Mouse (Mus musculus): ENCODE results near the gene Pld4. TPM values are rescaled to one million over a fixed set of nuclear protein-coding genes. Genes with fewer than 3 reads are reported as not detected.
A peak's percentile ranks its signal among the peaks of the same experiment; 100 is the strongest.

Pld4 gene
- polyA plus RNA-seq, 1 experiment from 2014 or later: 7.0 TPM

DNA sequence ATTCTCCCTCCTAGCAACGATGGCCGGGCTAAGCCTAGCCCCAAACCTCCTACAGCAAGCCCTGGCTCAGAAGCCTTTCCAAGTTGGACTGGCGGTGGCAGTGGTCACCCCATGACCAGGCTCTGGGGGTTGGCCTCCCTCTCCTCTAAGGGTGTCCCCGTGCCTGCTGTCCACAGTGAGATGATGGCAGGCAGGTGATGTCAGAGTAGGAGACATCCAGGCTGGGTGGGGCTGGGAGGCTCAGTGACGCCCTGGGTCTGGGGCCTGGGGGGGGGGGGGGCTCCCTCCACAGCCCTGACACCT lies 37.5 kb upstream of the Pld4 start:
- H3K9me3 ChIP-seq (replicated peaks; ENCODE audit: control insufficient read depth, low read length): no peaks in the 10 kb centered on the region
- no peaks in the 10 kb centered on the region for H3K27me3 ChIP-seq (replicated peaks; ENCODE audit: control insufficient read depth, insufficient read depth, low read length)
- peaks cover 8% of the 10 kb centered on the region; the same call in 1 of the 2 replicates for H3K4me1 ChIP-seq (ENCODE audit: control insufficient read depth, insufficient read depth, low read length)
- peak overlapping the region; percentile 92 for H3K4me2 ChIP-seq (ENCODE audit: low read length)
- peaks cover 13% of the 10 kb centered on the region; the same call in 1 of the 2 replicates for H3K36me3 ChIP-seq (ENCODE audit: control insufficient read depth, insufficient read depth, low read length)
- peak; percentile 15; the same call in 1 of the 2 replicates for ATAC-seq
- peak overlapping the region; percentile 79 for H3K4me3 ChIP-seq (ENCODE audit: low read depth, low read length)
- no peak for DNase-seq (ENCODE audit: low spot score)
- H3K9ac ChIP-seq (ENCODE audit: low read length): peak overlapping the region; percentile 86
- 3% methylated on average over 5 of the region's 5 CpGs for WGBS
- H3K27ac ChIP-seq (ENCODE audit: low read depth, low read length): no peak overlapping the region

GRCm38 (mm10) chr12:112723445-112723844 lies 37.0 kb upstream of the Pld4 start:
- peaks cover 8% of the 10 kb centered on the region; the same call in 1 of the 2 replicates for H3K4me1 ChIP-seq (ENCODE audit: control insufficient read depth, insufficient read depth, low read length)
- no peak overlapping the region for H3K27ac ChIP-seq (ENCODE audit: low read depth, low read length)
- DNase-seq (ENCODE audit: low spot score): no peak
- no peaks in the 10 kb centered on the region for H3K27me3 ChIP-seq (replicated peaks; ENCODE audit: control insufficient read depth, insufficient read depth, low read length)
- H3K4me2 ChIP-seq (ENCODE audit: low read length): peak overlapping the region; percentile 92
- H3K4me3 ChIP-seq (ENCODE audit: low read depth, low read length): peak overlapping the region; percentile 79; the same call in 1 of the 2 replicates
- no peak overlapping the region; the same call in 1 of the 2 replicates for H3K9ac ChIP-seq (ENCODE audit: low read length)
- ATAC-seq: no peak
- H3K36me3 ChIP-seq (ENCODE audit: control insufficient read depth, insufficient read depth, low read length): peaks cover 13% of the 10 kb centered on the region; the same call in 1 of the 2 replicates
- WGBS: 88% methylated on average over 6 of the region's 6 CpGs
- no peaks in the 10 kb centered on the region for H3K9me3 ChIP-seq (replicated peaks; ENCODE audit: control insufficient read depth, low read length)

DNA sequence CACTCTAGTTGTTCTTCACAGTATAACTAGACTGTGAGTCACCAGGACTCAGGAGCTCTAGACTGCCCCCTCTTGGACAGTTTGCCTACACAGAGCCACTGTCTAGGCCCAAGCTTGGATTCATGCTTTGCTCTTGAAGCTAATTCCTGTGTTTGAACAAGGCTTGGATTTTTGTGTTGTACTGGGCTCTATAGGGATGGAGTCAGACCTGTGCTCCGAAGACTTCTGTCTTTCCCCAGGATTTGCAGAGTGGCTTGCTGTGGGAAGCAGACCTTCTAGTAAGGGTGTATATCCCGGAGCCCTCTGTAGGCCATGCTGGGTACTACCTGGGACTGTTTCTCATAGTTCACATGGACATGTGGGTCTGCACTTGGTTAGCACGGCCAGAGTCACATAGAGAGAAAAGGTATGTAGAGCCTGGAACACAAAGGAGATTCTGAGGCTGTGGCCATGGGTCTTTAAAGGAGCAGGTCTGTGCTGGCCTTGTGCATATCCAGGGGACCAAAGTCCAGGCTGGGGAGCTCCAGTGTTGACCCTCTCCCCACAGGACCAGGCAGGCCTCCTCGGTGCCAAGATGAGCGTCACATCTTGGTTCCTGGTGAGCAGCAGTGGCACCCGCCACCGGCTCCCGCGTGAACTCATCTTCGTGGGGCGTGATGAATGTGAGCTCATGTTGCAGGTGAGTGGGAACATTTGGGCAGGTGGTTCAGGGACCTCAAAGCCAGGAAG lies 36.2 kb upstream of the Pld4 start:
- Histone ChIP-seq H3K9me3 (replicated peaks; ENCODE audit: control insufficient read depth, low read length) (no peaks in the 10 kb centered on the region), H3K4me3 (ENCODE audit: low read depth, low read length) (no peak overlapping the region), H3K27me3 (replicated peaks; ENCODE audit: control insufficient read depth, insufficient read depth, low read length) (no peaks in the 10 kb centered on the region), H3K9ac (ENCODE audit: low read length) (no peak overlapping the region), H3K36me3 (ENCODE audit: control insufficient read depth, insufficient read depth, low read length) (peaks cover 13% of the 10 kb centered on the region; the same call in 1 of the 2 replicates), H3K4me2 (ENCODE audit: low read length) (no peak overlapping the region), H3K27ac (ENCODE audit: low read depth, low read length) (no peak overlapping the region), H3K4me1 (ENCODE audit: control insufficient read depth, insufficient read depth, low read length) (peaks cover 8% of the 10 kb centered on the region; the same call in 1 of the 2 replicates)
- 77% methylated on average over 11 of the region's 11 CpGs for WGBS
- ATAC-seq: peak; percentile 27; the same call in 1 of the 2 replicates
- DNase-seq (ENCODE audit: low spot score): peak; percentile 76

DNA sequence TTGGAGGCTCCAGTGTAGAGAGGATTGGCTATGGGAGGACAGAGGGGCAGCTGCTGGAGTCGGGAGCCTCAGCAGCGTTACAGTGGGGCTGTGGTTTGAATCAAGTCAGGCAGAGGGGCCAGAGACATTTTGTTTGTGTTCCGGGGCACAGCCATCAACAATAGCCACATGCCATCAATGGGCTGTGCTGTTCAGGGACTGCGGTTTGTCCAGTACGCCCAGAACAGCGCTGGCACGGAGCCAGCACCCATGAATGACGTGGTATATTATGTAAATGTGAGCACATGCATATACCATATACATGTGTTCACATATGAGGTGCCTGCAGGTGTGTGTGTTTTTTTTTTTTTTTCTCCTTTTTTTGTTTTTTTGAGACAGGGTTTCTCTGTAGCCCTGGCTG lies 32.7 kb upstream of the Pld4 start:
- DNase-seq (ENCODE audit: low spot score) (no peak), ATAC-seq (no peak)
- Histone ChIP-seq H3K4me2 (ENCODE audit: low read length) (no peak overlapping the region), H3K4me3 (ENCODE audit: low read depth, low read length) (no peak overlapping the region), H3K27ac (ENCODE audit: low read depth, low read length) (no peak overlapping the region), H3K9me3 (replicated peaks; ENCODE audit: control insufficient read depth, low read length) (no peaks in the 10 kb centered on the region), H3K27me3 (replicated peaks; ENCODE audit: control insufficient read depth, insufficient read depth, low read length) (no peaks in the 10 kb centered on the region), H3K36me3 (ENCODE audit: control insufficient read depth, insufficient read depth, low read length) (peaks cover 31% of the 10 kb centered on the region), H3K9ac (ENCODE audit: low read length) (no peak overlapping the region), H3K4me1 (ENCODE audit: control insufficient read depth, insufficient read depth, low read length) (peaks cover 5% of the 10 kb centered on the region; the same call in 1 of the 2 replicates)
- WGBS: 50% methylated on average over 8 of the region's 8 CpGs

DNA sequence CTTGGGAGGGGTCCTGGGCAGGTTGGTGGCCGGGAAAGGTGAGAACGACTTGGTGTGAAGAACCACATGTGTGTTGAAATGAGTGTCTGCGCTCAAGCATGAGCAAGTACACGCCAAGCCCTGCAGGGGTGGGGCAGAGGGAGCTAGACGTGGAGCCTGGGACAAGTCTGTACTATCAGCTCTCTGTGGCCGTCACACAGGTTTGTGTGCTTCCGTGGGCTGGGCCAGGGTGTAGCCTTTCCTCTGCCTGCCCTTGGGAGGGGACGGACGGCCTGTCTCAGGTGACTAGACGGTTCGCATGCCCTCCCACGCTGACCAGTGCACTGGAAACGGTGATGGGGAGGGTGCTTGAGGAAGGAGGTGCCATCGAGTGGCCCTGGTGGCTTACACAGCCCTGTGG lies 29.6 kb upstream of the Pld4 start:
- H3K4me3 ChIP-seq (ENCODE audit: low read depth, low read length): no peak overlapping the region
- DNase-seq (ENCODE audit: low spot score): no peak
- ATAC-seq: no peak
- no peak overlapping the region for H3K4me2 ChIP-seq (ENCODE audit: low read length)
- no peak overlapping the region for H3K9ac ChIP-seq (ENCODE audit: low read length)
- peaks cover 45% of the 10 kb centered on the region for H3K36me3 ChIP-seq (ENCODE audit: control insufficient read depth, insufficient read depth, low read length)
- H3K9me3 ChIP-seq (replicated peaks; ENCODE audit: control insufficient read depth, low read length): no peaks in the 10 kb centered on the region
- no peak overlapping the region for H3K27ac ChIP-seq (ENCODE audit: low read depth, low read length)
- WGBS: 92% methylated on average over 14 of the region's 14 CpGs
- no peaks in the 10 kb centered on the region for H3K27me3 ChIP-seq (replicated peaks; ENCODE audit: control insufficient read depth, insufficient read depth, low read length)
- H3K4me1 ChIP-seq (ENCODE audit: control insufficient read depth, insufficient read depth, low read length): no peaks in the 10 kb centered on the region

DNA sequence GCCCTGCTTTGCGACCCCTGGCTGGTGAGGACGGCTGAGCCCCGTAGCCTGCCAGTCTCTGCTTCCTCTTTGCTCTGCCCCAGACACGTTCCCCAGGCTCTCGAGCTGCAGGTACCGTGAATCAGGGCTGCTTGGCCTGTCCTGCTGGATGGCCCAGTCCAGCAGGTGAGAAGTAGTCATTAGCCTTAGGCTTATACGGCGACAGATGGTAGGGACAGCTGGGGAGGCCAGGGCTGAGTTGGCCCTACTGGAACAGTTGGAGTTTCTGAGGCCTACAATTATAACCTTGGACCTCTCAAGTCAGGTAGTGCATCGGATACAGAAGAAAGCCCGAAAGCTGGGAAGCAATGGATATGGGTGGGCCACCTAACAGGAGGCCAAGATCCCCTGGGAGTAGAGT lies 27.9 kb upstream of the Pld4 start:
- H3K36me3 ChIP-seq (ENCODE audit: control insufficient read depth, insufficient read depth, low read length): peaks cover 62% of the 10 kb centered on the region

DNA sequence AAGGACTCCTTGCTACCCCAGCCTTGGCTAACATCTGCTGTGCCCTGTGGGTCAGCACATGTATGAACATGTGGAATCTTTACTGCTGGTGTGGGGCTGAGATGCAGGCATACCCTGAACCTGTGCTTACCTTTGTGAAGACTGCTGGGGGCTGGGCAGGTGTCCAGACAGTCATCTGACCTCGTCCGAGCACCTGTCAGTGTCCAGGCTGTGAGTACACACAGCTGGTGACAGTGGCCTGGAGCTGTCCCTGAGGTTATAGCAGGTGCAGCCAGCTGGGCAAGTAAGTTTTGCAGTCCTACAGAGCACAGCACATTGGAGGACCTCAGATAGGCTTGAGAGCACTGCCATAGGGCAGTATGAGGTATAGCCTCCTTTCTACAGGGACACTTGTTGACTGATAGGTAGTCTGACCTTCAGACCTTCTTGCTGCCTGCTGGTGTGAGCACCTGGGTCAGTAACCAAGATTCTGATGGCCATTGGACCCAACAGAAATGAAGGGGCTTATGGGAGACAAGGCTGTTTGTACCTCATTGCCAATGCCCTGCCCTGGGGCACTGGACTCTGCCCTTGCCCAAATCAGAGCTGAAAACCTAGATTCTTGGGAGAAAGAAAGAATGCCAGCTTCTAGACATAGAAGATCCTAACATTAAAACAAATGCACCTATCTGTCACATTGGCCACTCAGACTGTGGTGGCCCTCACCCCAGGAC lies 26.2 kb upstream of the Pld4 start:
- ATAC-seq (no peak), DNase-seq (ENCODE audit: low spot score) (no peak)
- Histone ChIP-seq H3K4me3 (ENCODE audit: low read depth, low read length) (no peak overlapping the region), H3K9ac (ENCODE audit: low read length) (no peak overlapping the region), H3K4me1 (ENCODE audit: control insufficient read depth, insufficient read depth, low read length) (no peaks in the 10 kb centered on the region), H3K4me2 (ENCODE audit: low read length) (no peak overlapping the region), H3K27ac (ENCODE audit: low read depth, low read length) (no peak overlapping the region), H3K9me3 (replicated peaks; ENCODE audit: control insufficient read depth, low read length) (no peaks in the 10 kb centered on the region), H3K36me3 (ENCODE audit: control insufficient read depth, insufficient read depth, low read length) (peaks cover 79% of the 10 kb centered on the region), H3K27me3 (replicated peaks; ENCODE audit: control insufficient read depth, insufficient read depth, low read length) (no peaks in the 10 kb centered on the region)
- 88% methylated on average over 2 of the region's 2 CpGs for WGBS

More for the DNA sequence above, 27.9 kb upstream of the Pld4 start:
- ATAC-seq (no peak), DNase-seq (ENCODE audit: low spot score) (no peak)
- H3K4me3 ChIP-seq (ENCODE audit: low read depth, low read length): no peak overlapping the region
- no peaks in the 10 kb centered on the region for H3K4me1 ChIP-seq (ENCODE audit: control insufficient read depth, insufficient read depth, low read length)
- no peak overlapping the region for H3K27ac ChIP-seq (ENCODE audit: low read depth, low read length)
- WGBS: 91% methylated on average over 10 of the region's 10 CpGs
- no peak overlapping the region for H3K4me2 ChIP-seq (ENCODE audit: low read length)
- H3K9me3 ChIP-seq (replicated peaks; ENCODE audit: control insufficient read depth, low read length): no peaks in the 10 kb centered on the region
- no peak overlapping the region for H3K9ac ChIP-seq (ENCODE audit: low read length)
- no peaks in the 10 kb centered on the region for H3K27me3 ChIP-seq (replicated peaks; ENCODE audit: control insufficient read depth, insufficient read depth, low read length)

GRCm38 (mm10) chr12:112734881-112735655 lies 25.4 kb upstream of the Pld4 start:
- Histone ChIP-seq H3K27me3 (replicated peaks; ENCODE audit: control insufficient read depth, insufficient read depth, low read length) (no peaks in the 10 kb centered on the region), H3K4me3 (ENCODE audit: low read depth, low read length) (no peak overlapping the region), H3K9me3 (replicated peaks; ENCODE audit: control insufficient read depth, low read length) (no peaks in the 10 kb centered on the region), H3K4me1 (ENCODE audit: control insufficient read depth, insufficient read depth, low read length) (no peaks in the 10 kb centered on the region), H3K9ac (ENCODE audit: low read length) (no peak overlapping the region), H3K36me3 (ENCODE audit: control insufficient read depth, insufficient read depth, low read length) (peaks cover 87% of the 10 kb centered on the region), H3K4me2 (ENCODE audit: low read length) (no peak overlapping the region), H3K27ac (ENCODE audit: low read depth, low read length) (no peak overlapping the region)
- WGBS: 88% methylated on average over 19 of the region's 19 CpGs
- ATAC-seq (no peak), DNase-seq (ENCODE audit: low spot score) (no peak)
